Comparison of ENCODE assay signal across 8 mouse cellular contexts in the genomic region with DNA sequence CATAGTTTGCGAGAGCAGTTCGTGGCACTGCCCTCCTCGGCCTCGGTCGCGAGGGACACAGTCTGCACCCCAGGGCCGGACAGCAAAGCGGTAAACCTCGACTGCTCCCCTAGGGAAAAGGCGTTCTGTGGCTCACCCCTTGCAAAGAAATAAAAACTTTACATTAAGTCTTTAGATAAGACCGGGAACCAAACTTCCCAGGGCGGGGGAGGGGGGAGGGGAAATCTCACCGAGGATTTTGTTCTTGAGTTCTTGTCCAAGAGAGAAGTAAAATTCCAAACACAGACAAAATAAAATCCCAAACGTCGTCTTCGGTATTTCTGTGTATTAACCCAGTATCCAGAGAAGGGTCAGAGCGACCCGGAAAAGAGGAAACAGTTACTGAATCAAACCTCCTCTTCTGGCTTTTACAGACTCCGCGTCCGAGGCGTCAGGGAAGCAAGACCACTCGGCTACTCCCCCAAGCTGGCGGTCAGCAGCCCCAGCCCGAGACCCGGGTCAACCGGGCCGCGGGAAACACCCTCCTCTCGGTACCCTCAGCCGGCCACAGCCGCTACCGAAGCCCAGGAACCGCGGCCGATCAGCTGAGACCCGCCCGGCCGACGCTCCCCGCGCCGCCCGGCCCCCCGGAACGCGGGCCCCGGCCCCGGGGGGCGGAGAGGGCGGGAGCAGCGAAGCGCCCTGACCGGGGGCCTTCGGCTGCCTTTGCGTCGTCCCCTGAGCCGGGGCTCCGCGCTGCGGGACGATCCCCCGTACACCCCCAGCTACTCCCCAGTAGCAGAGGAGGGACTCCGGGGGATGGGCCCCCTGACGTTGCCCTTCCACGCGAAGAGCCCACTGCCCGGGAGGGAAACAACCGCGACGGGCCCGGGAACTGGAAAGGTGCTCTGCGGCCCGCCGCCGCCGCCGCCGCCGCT. TPM values are rescaled to one million over a fixed set of nuclear protein-coding genes. Genes with fewer than 3 reads are reported as not detected.
A peak's percentile ranks its signal among the peaks of the same experiment; 100 is the strongest.
DNase-seq lines count a peak whose midpoint lies in the region; ATAC-seq and TF ChIP-seq lines count a peak whose summit lies in the region.

No protein-coding gene starts in this region.

- H3K27me3 ChIP-seq in embryonic facial prominence, embryonic 12.5 days = no peaks in the 10 kb centered on the region
- no peaks in the 10 kb centered on the region for H3K27me3 ChIP-seq in heart, embryonic 10.5 days (ENCODE audit: insufficient read depth, poor library complexity, severe bottlenecking)
- no peaks in the 10 kb centered on the region for H3K27me3 ChIP-seq in kidney, postnatal 0 days (ENCODE audit: insufficient read depth, low read length)
- H3K27me3 ChIP-seq in liver, embryonic 15.5 days = peaks cover 20% of the 10 kb centered on the region
- H3K27me3 ChIP-seq in neural tube, embryonic 12.5 days (replicated peaks) = no peaks in the 10 kb centered on the region

- no peaks in the 10 kb centered on the region for H3K9me3 ChIP-seq in embryonic facial prominence, embryonic 12.5 days
- no peaks in the 10 kb centered on the region for H3K9me3 ChIP-seq in heart, embryonic 10.5 days
- H3K9me3 ChIP-seq in kidney, postnatal 0 days (replicated peaks; ENCODE audit: low read length) = no peaks in the 10 kb centered on the region
- H3K9me3 ChIP-seq in liver, embryonic 15.5 days (replicated peaks) = no peaks in the 10 kb centered on the region
- H3K9me3 ChIP-seq in neural tube, embryonic 12.5 days = no peaks in the 10 kb centered on the region

- H3K4me2 ChIP-seq in embryonic facial prominence, embryonic 12.5 days (replicated peaks) = peak overlapping the region; percentile 77
- peak overlapping the region; percentile 73 for H3K4me2 ChIP-seq in kidney, postnatal 0 days (ENCODE audit: low read length)
- H3K4me2 ChIP-seq in liver, embryonic 15.5 days = peak overlapping the region; percentile 100
- H3K4me2 ChIP-seq in neural tube, embryonic 12.5 days (replicated peaks) = peak overlapping the region; percentile 94

- H3K4me1 ChIP-seq in embryonic facial prominence, embryonic 12.5 days = peaks cover 12% of the 10 kb centered on the region
- H3K4me1 ChIP-seq in heart, embryonic 10.5 days = peaks cover 20% of the 10 kb centered on the region
- 0 out of 2 replicates have a peak, but pooled peaks cover 11% of the 10 kb centered on the region for H3K4me1 ChIP-seq in kidney, postnatal 0 days (replicated peaks; ENCODE audit: insufficient read depth, low read length)
- H3K4me1 ChIP-seq in liver, embryonic 15.5 days (replicated peaks) = peaks cover 30% of the 10 kb centered on the region
- peaks cover 21% of the 10 kb centered on the region for H3K4me1 ChIP-seq in neural tube, embryonic 12.5 days

- peak; percentile 66 for ATAC-seq in embryonic facial prominence, embryonic 12.5 days (ENCODE audit: insufficient number of reproducible peaks, insufficient read depth, low FRiP score, low TSS enrichment)
- ATAC-seq in kidney, postnatal 0 days (replicated peaks; ENCODE audit: low FRiP score, low read depth) = peak; percentile 31
- ATAC-seq in liver, embryonic 15.5 days (ENCODE audit: insufficient read depth) = peak; percentile 35
- peak; percentile 57 for ATAC-seq in neural tube, embryonic 12.5 days (ENCODE audit: low FRiP score, low read depth)

- H3K4me3 ChIP-seq in embryonic facial prominence, embryonic 12.5 days = peak overlapping the region; percentile 100
- peak overlapping the region; percentile 98 for H3K4me3 ChIP-seq in heart, embryonic 10.5 days
- peak overlapping the region; percentile 99 for H3K4me3 ChIP-seq in kidney, postnatal 0 days (replicated peaks; ENCODE audit: low read depth, low read length)
- H3K4me3 ChIP-seq in liver, embryonic 15.5 days (replicated peaks) = peak overlapping the region; percentile 100
- peak overlapping the region; percentile 99 for H3K4me3 ChIP-seq in neural tube, embryonic 12.5 days

- no peak for TF ChIP-seq CTCF in kidney, postnatal 0 days (IDR thresholded peaks at IDR 0.05; ENCODE audit: low read depth)

- H3K36me3 ChIP-seq in embryonic facial prominence, embryonic 12.5 days = peaks cover 11% of the 10 kb centered on the region; the same call in 1 of the 2 replicates
- peaks cover 13% of the 10 kb centered on the region; the same call in 1 of the 2 replicates for H3K36me3 ChIP-seq in heart, embryonic 10.5 days
- H3K36me3 ChIP-seq in kidney, postnatal 0 days (ENCODE audit: insufficient read depth, low read length) = 0 out of 2 replicates have a peak, but pooled peaks cover 4% of the 10 kb centered on the region
- peaks cover 16% of the 10 kb centered on the region for H3K36me3 ChIP-seq in liver, embryonic 15.5 days (replicated peaks)
- H3K36me3 ChIP-seq in neural tube, embryonic 12.5 days = no peaks in the 10 kb centered on the region

- H3K27ac ChIP-seq in embryonic facial prominence, embryonic 12.5 days = peak overlapping the region; percentile 97
- peak overlapping the region; percentile 99 for H3K27ac ChIP-seq in heart, embryonic 10.5 days
- peak overlapping the region; percentile 97 for H3K27ac ChIP-seq in kidney, postnatal 0 days
- H3K27ac ChIP-seq in liver, embryonic 15.5 days (replicated peaks) = peak overlapping the region; percentile 97
- H3K27ac ChIP-seq in neural tube, embryonic 12.5 days = peak overlapping the region; percentile 89

- peak; percentile 42 for DNase-seq in layer of hippocampus, adult 11-12 months (ENCODE audit: low spot score)
- no peak for DNase-seq in layer of hippocampus, adult 9-10 months (ENCODE audit: low spot score)
- DNase-seq in heart, embryonic 10.5 days (ENCODE audit: low spot score) = peak; percentile 76
- DNase-seq in kidney, postnatal 0 days (ENCODE audit: low spot score) = peak; percentile 60
- peak; percentile 67 for DNase-seq in testis, postnatal 10 days (ENCODE audit: low spot score)

- peak overlapping the region; percentile 100 for H3K9ac ChIP-seq in embryonic facial prominence, embryonic 12.5 days
- H3K9ac ChIP-seq in kidney, postnatal 0 days (ENCODE audit: low read depth, low read length) = peak overlapping the region; percentile 99
- peak overlapping the region; percentile 100 for H3K9ac ChIP-seq in liver, embryonic 15.5 days
- H3K9ac ChIP-seq in neural tube, embryonic 12.5 days = peak overlapping the region; percentile 100

- WGBS in embryonic facial prominence, embryonic 12.5 days = under 1% methylated on average over 75 of the region's 80 CpGs
- under 1% methylated on average over 78 of the region's 80 CpGs for WGBS in heart, embryonic 10.5 days
- under 1% methylated on average over 66 of the region's 80 CpGs for WGBS in kidney, postnatal 0 days
- WGBS in liver, embryonic 15.5 days (ENCODE audit: insufficient replicate concordance) = under 1% methylated on average over 79 of the region's 80 CpGs
- WGBS in neural tube, embryonic 12.5 days = under 1% methylated on average over 76 of the region's 80 CpGs

RNA-seq across cellular contexts. Expression of a gene that starts 1.7 kb away (rescaled TPM):
- 61.6 and 65.4 TPM in 2 replicates for polyA plus RNA-seq in embryonic facial prominence, embryonic 12.5 days (2016; fragmentation: Nextera tagmentation; extraction: Ambion mirVana)
- polyA plus RNA-seq in heart, embryonic 10.5 days (2016; fragmentation: Nextera tagmentation; extraction: Ambion mirVana) = 52.3 and 53.6 TPM in 2 replicates
- 30.0 and 32.8 TPM in 2 replicates for polyA plus RNA-seq in kidney, postnatal 0 days (2015; fragmentation: Nextera tagmentation; extraction: Ambion mirVana)
- polyA plus RNA-seq in liver, embryonic 15.5 days (2015; fragmentation: Nextera tagmentation; extraction: Ambion mirVana) = 12.9 and 13.1 TPM in 2 replicates
- 49.6 and 51.7 TPM in 2 replicates for polyA plus RNA-seq in neural tube, embryonic 12.5 days (2016; fragmentation: Nextera tagmentation; extraction: Ambion mirVana)

RNA-seq across cellular contexts. Expression of a gene that starts 42.9 kb away (rescaled TPM):
- polyA plus RNA-seq in embryonic facial prominence, embryonic 12.5 days (2016; fragmentation: Nextera tagmentation; extraction: Ambion mirVana) = 36.6 and 47.2 TPM in 2 replicates
- polyA plus RNA-seq in heart, embryonic 10.5 days (2016; fragmentation: Nextera tagmentation; extraction: Ambion mirVana) = 24.3 and 28.9 TPM in 2 replicates
- 49.3 and 49.7 TPM in 2 replicates for polyA plus RNA-seq in kidney, postnatal 0 days (2015; fragmentation: Nextera tagmentation; extraction: Ambion mirVana)
- polyA plus RNA-seq in liver, embryonic 15.5 days (2015; fragmentation: Nextera tagmentation; extraction: Ambion mirVana) = 7.9 and 8.5 TPM in 2 replicates
- polyA plus RNA-seq in neural tube, embryonic 12.5 days (2016; fragmentation: Nextera tagmentation; extraction: Ambion mirVana) = 10.3 and 11.6 TPM in 2 replicates
